Mouse (Mus musculus) hindbrain, embryonic 11.5 days (tissue): ENCODE results near the gene Cherp. TPM values are rescaled to one million over a fixed set of nuclear protein-coding genes. Genes with fewer than 3 reads are reported as not detected.

Experiments used
- ATAC-seq: fragments of 200-750 bp; cut with Nextera tagmentation; 2 replicates; pipeline ENCODE4 v1.8.0; 2017; ENCODE audit warnings: mild to moderate bottlenecking, moderate TSS enrichment, moderate library complexity; ENCODE audit not compliant: low FRiP score
- DNase-seq: peaks from one replicate; pipeline ENCODE4 v3.0.0-alpha.2; 2015; ENCODE audit warnings: low spot score
- H3K27ac ChIP-seq: fragments of 300-500 bp; sonication (generic); 2 replicates; pipeline ENCODE4 v1.5.1; 2014; ENCODE audit warnings: mild to moderate bottlenecking, low read depth, low read length
- H3K27me3 ChIP-seq: fragments of 300-500 bp; sonication (generic); 2 replicates; pipeline ENCODE4 v1.6.1; 2014; ENCODE audit warnings: mild to moderate bottlenecking, low read length, moderate library complexity, mixed read lengths; ENCODE audit not compliant: control insufficient read depth, insufficient read depth
- H3K36me3 ChIP-seq: fragments of 300-500 bp; sonication (generic); 2 replicates; pipeline ENCODE4 v1.6.1; 2014; ENCODE audit warnings: mild to moderate bottlenecking, low read length, moderate library complexity, mixed read lengths; ENCODE audit not compliant: control insufficient read depth, insufficient read depth
- H3K4me1 ChIP-seq: fragments of 300-500 bp; sonication (generic); replicated peaks from 2 replicates; pipeline ENCODE4 v1.6.1; 2014; ENCODE audit warnings: low read length, mixed read lengths; ENCODE audit not compliant: control insufficient read depth, insufficient read depth
- H3K4me2 ChIP-seq: fragments of 300-500 bp; sonication (generic); replicated peaks from 2 replicates; pipeline ENCODE4 v1.6.1; 2014; ENCODE audit warnings: mild to moderate bottlenecking, low read depth, low read length
- H3K4me3 ChIP-seq: fragments of 300-500 bp; sonication (generic); 2 replicates; pipeline ENCODE4 v1.5.1; 2014; ENCODE audit warnings: low read depth, low read length
- H3K9ac ChIP-seq: fragments of 300-500 bp; sonication (generic); 2 replicates; pipeline ENCODE4 v1.6.1; 2014; ENCODE audit warnings: low read depth, low read length
- H3K9me3 ChIP-seq: fragments of 300-500 bp; sonication (generic); 2 replicates; pipeline ENCODE4 v1.6.1; 2016; ENCODE audit warnings: low read length; ENCODE audit not compliant: control insufficient read depth
- WGBS: fragments of 180-500 bp; shearing (Covaris S2); extraction: QIAGEN DNeasy Blood & Tissue Kit; methylation state at CpG from one replicate; pipeline ENCODE4 v1.1.7; 2014; 5-methylcytosine and 5-hydroxymethylcytosine counted together
- polyA plus RNA-seq: library from polyadenylated mRNA; unstranded; fragments of >200 nt; fragmentation: Nextera tagmentation; extraction: Ambion mirVana; gene quantifications from 2 replicates; pipeline ENCODE4 v1.2.1, GENCODE M21; 2014

Cherp gene
- polyA plus RNA-seq, 1 experiment from 2014 or later: 49.8 TPM

DNA sequence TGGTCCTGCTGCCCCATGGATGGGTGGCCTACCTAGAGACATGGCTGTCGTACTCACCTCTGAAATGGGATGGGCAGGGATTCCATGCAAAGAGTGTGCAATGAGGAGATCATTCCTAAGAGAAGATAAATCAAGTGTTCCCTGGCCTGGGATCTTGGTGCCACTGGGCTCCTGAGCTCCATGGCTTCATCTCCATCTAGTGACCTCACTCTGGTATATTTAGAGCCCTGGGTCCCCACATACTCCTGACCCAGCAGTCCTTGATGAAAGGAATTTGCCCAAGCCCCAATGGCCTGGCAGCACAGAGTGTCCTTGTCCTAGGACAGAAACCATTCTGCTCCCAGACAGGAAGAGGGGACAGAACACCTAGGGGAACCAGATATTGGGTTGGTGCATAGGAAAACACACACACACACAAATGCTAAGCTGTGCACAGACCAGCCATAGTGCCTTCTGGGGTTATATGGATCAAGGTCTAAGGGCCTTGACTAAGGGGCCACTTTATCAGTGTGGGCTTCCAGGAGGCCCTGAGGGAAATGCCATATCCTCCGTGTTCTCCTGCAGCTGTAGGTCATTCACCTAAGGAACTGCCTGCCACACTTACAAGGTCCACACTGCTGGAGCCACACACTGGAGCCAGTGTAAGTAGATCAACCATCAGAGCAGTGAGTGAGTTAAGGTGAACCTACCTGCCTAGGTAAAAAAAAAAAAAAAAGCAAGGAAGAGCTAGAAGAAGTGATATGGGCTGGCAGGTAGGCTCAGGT is 24.7 kb upstream of the Cherp start:
- 89% methylated on average over 2 of the region's 2 CpGs for WGBS
- H3K9me3 ChIP-seq: no peaks in the 10 kb centered on the region
- H3K4me1 ChIP-seq: no peaks in the 10 kb centered on the region
- H3K27me3 ChIP-seq: no peaks in the 10 kb centered on the region
- no peak overlapping the region for H3K4me3 ChIP-seq
- H3K4me2 ChIP-seq: no peak overlapping the region
- H3K36me3 ChIP-seq: no peaks in the 10 kb centered on the region
- ATAC-seq: no peak
- no peak for DNase-seq
- no peak overlapping the region for H3K9ac ChIP-seq
- no peak overlapping the region for H3K27ac ChIP-seq

DNA sequence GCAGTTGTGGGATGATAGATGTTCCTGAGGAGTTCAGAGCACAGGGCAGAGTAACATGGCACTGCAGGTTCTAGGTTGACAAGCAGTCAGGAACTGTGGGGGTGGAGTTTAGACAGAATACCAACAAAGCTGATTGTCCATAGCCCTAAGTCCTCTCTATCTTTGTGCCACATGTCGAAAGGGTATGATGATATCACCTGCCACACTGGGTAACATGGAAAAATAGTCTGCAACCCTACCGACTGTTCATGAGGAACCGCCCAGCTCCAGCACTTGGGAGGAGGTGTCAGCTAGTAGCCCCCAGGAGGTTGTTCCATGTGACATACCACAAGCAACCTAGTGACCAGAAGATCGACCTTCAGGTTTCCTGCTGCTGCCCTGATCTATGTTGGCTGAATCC is 23.5 kb upstream of the Cherp start:
- no peak overlapping the region for H3K9ac ChIP-seq
- H3K9me3 ChIP-seq: no peaks in the 10 kb centered on the region
- 0 out of 2 replicates have a peak, but pooled peaks cover 2% of the 10 kb centered on the region for H3K4me1 ChIP-seq
- no peak for DNase-seq
- no peaks in the 10 kb centered on the region for H3K36me3 ChIP-seq
- no peak overlapping the region for H3K27ac ChIP-seq
- 92% methylated on average over 4 of the region's 4 CpGs for WGBS
- no peaks in the 10 kb centered on the region for H3K27me3 ChIP-seq
- ATAC-seq: no peak
- H3K4me2 ChIP-seq: no peak overlapping the region
- no peak overlapping the region for H3K4me3 ChIP-seq

DNA sequence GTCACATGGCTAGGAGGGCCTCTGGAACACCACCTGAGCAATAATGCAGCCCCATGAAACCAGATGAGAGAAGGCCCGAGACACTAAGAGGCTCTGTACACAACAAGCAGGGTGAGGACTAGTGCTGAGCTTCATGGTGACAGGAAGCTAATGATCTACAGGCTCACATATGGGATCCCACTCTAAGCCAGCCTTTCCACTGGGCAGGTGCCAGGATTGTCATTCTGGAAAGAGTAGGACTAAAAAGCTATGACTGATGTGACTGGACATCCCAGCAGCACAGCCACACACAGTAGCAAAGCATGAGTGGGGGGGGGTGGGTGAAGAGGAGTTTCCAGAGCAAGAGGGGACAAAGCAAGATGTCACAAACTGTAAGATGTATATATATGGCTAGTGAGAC is 22.9 kb upstream of the Cherp start:
- ATAC-seq (no peak), DNase-seq (no peak)
- H3K4me1 ChIP-seq: 0 out of 2 replicates have a peak, but pooled peaks cover 2% of the 10 kb centered on the region
- no peaks in the 10 kb centered on the region for H3K27me3 ChIP-seq
- no peaks in the 10 kb centered on the region for H3K9me3 ChIP-seq
- H3K36me3 ChIP-seq: no peaks in the 10 kb centered on the region
- no peak overlapping the region for H3K27ac ChIP-seq
- WGBS: 95% methylated on average over 1 of the region's 1 CpGs
- H3K9ac ChIP-seq: no peak overlapping the region
- H3K4me2 ChIP-seq: no peak overlapping the region
- H3K4me3 ChIP-seq: no peak overlapping the region

DNA sequence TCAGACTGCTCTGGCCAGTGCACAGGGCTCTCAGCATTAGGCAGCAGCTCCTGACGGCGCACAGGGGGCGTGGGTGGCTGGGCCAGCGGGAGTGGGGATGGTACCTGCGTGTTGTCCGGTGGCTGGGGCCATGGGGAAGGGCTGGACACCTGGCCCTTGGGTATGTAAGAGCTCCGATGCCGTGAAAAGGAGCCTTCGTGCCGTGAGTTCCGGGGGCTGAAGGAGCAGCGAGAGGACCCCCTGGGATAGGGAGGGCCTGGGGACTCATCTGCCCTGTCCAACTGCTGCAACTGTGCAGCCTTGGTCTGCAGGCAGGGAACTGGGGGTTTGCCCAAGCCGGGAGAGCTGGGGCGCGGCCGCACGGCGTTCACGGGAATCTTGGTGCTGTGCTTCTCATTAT is 21.2 kb upstream of the Cherp start:
- 91% methylated on average over 19 of the region's 19 CpGs for WGBS
- H3K4me2 ChIP-seq: no peak overlapping the region
- DNase-seq (no peak), ATAC-seq (no peak)
- H3K27ac ChIP-seq: no peak overlapping the region
- H3K4me3 ChIP-seq: no peak overlapping the region
- H3K9me3 ChIP-seq: no peaks in the 10 kb centered on the region
- no peaks in the 10 kb centered on the region for H3K36me3 ChIP-seq
- H3K9ac ChIP-seq: no peak overlapping the region
- H3K4me1 ChIP-seq: 0 out of 2 replicates have a peak, but pooled peaks cover 4% of the 10 kb centered on the region
- H3K27me3 ChIP-seq: no peaks in the 10 kb centered on the region

DNA sequence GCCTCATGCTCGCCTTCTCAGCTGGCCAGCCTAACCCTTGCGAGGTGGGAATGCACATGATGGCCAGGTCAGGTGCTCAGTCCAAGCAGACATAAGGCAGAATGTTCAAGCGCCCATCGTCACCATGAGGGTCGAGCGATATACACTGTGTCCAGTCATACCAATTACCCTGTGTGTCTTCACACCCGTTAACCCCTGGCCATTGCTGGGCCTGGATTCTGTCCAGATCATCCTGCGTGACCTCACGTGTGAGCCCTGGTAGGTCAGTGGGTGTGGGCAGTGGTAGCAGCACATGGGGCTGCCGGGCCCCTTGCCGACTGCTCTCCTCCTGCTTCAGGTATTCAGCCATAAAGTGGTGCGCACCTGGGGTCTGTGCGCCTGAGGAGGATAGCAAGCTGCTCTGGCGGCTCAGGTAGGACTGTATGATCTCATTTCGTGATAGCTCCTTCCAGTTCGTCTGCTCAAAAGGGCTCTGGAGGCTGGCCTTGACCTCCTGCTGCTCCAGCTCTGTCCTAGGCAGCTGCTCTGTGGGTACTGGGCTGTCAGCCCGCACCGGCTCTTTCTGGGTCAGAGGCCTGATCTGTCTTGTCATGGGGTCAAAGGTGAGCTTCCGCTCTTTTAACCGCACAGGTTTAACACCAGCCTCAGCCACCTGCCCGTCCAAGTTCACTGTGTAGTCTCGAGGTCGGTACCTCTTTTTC is 20.5 kb upstream of the Cherp start:
- no peak overlapping the region for H3K4me3 ChIP-seq
- ATAC-seq (no peak), DNase-seq (no peak)
- H3K4me2 ChIP-seq: no peak overlapping the region
- H3K9me3 ChIP-seq: no peaks in the 10 kb centered on the region
- H3K9ac ChIP-seq: no peak overlapping the region
- 87% methylated on average over 23 of the region's 23 CpGs for WGBS
- H3K27me3 ChIP-seq: no peaks in the 10 kb centered on the region
- 0 out of 2 replicates have a peak, but pooled peaks cover 4% of the 10 kb centered on the region for H3K4me1 ChIP-seq
- no peaks in the 10 kb centered on the region for H3K36me3 ChIP-seq
- H3K27ac ChIP-seq: no peak overlapping the region

DNA sequence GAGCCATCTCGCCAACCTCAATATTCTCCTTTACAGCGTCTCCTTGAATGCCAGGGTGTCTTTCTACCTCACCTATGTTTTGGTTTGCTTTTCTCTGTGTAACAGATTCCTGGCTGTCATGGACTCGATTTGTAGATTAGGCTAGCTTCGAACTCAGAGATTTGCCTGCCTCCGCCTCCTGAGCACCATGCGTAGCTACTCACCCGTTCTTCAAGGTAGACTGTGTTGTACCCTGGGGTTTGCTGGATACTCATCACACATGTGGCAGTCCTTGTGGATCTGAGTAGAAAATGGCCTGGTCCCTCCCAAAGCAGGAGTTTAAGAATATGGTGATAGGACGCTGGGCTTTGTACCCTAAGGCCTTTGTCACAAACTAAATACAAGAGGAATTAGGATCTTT is 18.4 kb upstream of the Cherp start:
- peak overlapping the region; percentile 51 for H3K4me2 ChIP-seq
- H3K27me3 ChIP-seq: no peaks in the 10 kb centered on the region
- H3K4me1 ChIP-seq: peaks cover 4% of the 10 kb centered on the region; the same call in 1 of the 2 replicates
- H3K9ac ChIP-seq: peak overlapping the region; percentile 56
- peak; percentile 31 for DNase-seq
- no peak for ATAC-seq
- H3K4me3 ChIP-seq: peak overlapping the region; percentile 71
- H3K9me3 ChIP-seq: no peaks in the 10 kb centered on the region
- peak overlapping the region; percentile 30; the same call in 1 of the 2 replicates for H3K27ac ChIP-seq
- no peaks in the 10 kb centered on the region for H3K36me3 ChIP-seq
- 16% methylated on average over 8 of the region's 8 CpGs for WGBS

DNA sequence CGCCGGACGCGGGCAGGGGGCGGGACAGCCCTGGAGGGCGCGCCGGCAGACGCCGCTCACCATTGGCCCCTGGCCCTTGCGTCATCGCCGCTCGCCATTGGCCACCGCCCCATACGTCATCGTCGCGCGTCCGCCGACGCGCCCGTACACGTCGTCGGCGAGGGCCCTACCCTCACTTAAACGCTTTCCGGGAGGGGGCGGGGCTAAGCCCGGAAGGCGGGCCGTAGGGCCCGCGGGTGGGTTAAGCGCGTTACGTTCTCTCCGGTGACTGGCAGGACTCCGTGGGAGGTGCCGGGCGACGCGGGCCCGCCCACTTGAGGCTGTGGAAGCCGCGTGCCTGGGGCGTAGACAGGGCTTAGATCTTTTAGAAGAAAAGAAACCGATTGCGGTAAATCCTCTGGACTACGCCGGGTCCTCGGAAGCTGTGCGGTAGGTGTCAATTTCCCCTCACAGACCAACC is 17.6 kb upstream of the Cherp start:
- WGBS: under 1% methylated on average over 47 of the region's 56 CpGs
- Histone ChIP-seq H3K9ac (peak overlapping the region; percentile 56), H3K9me3 (no peaks in the 10 kb centered on the region), H3K27ac (no peak overlapping the region; the same call in 1 of the 2 replicates), H3K4me2 (peak overlapping the region; percentile 51), H3K4me1 (peaks cover 4% of the 10 kb centered on the region; the same call in 1 of the 2 replicates), H3K4me3 (peak overlapping the region; percentile 71), H3K36me3 (no peaks in the 10 kb centered on the region), H3K27me3 (no peaks in the 10 kb centered on the region)
- peak; percentile 100 for DNase-seq
- ATAC-seq: peak; percentile 97

DNA sequence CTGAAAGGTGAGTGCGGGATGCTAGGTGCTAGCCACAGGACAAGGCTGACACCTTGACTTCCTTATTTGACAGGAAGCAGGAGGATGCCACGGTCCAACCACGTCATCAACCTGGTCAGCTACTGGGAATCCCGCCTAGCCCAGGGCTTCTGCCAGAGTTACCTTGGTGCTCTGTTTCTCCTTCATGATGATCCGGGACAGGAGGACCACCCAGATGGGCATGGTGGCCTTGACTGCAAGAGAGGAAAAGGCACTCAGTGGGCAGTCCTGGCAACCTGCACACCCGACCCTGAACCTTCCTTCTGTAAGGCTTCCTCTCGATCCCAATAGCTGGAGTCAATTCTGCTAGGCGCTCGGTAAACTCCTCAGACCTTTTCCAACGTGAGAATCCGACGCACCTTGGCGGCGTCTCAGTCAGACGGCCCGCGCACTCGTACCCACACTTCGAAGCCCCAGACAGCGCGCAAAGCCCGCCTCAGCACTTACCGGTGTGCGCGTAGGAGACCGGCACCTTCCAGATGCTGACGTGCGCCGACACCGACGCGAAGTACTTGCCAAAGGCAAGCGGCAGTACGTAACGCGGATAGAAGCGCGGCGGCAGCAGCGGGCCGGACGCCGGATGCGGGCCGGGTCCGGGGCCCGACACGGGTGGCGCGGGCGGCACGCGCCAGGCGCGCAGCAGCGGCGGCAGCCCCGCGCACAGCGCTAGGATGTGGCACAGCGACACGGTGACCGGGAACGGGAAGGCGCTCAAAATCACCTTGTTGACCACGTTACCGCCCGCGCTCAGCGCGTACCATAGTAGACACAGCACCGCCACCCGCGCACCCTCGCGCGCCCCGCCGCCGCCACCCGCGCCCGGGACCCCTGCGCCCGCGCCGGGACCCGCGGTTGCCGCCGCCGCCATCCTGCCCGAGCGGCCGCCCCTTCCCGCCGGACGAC is 16.9 kb upstream of the Cherp start, which contains the start of gene Slc35e1:
Gene Slc35e1 (minus strand): TSS at position 935 of the 942 bp plus-strand sequence.
- Histone ChIP-seq H3K27ac (peak within 1 kb of the TSS; percentile 30; the same call in 1 of the 2 replicates), H3K4me2 (peak within 1 kb of the TSS; percentile 77), H3K4me1 (peaks cover 4% of the 10 kb centered on the region; the same call in 1 of the 2 replicates), H3K4me3 (peak within 1 kb of the TSS; percentile 71), H3K27me3 (no peaks in the 10 kb centered on the region), H3K9me3 (no peaks in the 10 kb centered on the region), H3K36me3 (no peaks in the 10 kb centered on the region), H3K9ac (peak within 1 kb of the TSS; percentile 56)
- ATAC-seq (peak; percentile 28), DNase-seq (peak; percentile 39)
- under 1% methylated on average over 62 of the region's 98 CpGs for WGBS
